Mouse (Mus musculus) adrenal gland, adult 2 months (tissue): ENCODE data around the gene Olfr435. TPM values are rescaled to one million over a fixed set of nuclear protein-coding genes. Genes with fewer than 3 reads are reported as not detected.
"Not testable (repeated sequence)": the region's sequence is repeated elsewhere in the genome, so short reads cannot be mapped to it uniquely, and the experiment has no call there.

ENCODE experiments used
- DNase-seq: peaks from one replicate; pipeline ENCODE4 v3.0.0; 2021
- long read RNA-seq: library from polyadenylated mRNA; stranded (forward); transcript quantifications from one replicate; pipeline ENCODE4 v2.0.0, GENCODE M21; 2021
- polyA plus RNA-seq: library from polyadenylated mRNA; depleted of rRNA; stranded (reverse); fragments of >200 nt; gene quantifications from 2 replicates; pipeline ENCODE4 v1.2.3, GENCODE M21; 2012; rRNA removed
- total RNA-seq, 2 experiments: library from RNA; stranded (reverse); gene quantifications; 2 replicates each; pipeline ENCODE4 v1.2.3; 2021

Olfr435 gene
- not detected for total RNA-seq
- polyA plus RNA-seq = not detected in 2 replicates
- long read RNA-seq = 0 reads

GRCm38 (mm10) chr6:43196781-43197180 is at the start of gene Olfr435:
Olfr435 (plus strand) TSS chr6:43197146.
- DNase-seq = no peak

DNA sequence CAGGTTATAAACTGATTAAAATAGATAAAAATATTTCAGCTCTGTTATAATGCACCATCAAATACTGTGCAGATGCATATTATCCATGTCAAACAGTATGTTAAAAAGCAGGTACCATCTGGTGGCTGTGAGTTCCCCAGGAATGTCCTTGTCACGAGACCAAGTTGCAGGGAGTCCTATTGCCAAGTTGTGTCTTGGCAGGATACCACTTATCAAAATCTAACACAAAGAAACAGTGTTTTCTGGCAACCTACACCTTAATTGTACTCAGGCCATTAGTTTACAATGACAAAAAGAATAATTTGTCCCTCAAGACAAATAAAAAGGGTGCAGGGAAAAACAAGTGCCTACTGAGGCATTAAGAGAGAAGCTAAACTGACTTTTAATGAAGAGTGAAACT is 37.4 kb upstream of the Olfr435 start:
- no peak for DNase-seq

DNA sequence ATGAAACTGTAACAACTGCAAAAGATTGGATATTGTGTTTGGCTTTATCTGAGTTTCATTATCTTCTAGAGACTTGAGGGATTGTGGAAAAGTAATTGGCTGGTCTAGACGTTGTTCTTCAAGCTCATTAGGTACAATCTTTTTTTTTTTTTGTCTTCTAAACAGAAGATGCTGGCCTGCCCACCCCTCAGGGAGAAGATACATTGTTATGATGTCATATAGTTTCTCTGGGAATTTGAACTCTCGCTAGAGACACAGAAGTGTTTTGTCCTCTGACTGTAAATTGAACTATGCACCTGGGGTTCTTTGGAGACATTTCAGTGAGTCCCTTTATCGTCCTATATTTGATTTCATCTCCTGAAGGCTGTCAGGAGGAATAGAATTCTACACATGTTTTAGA is 34.0 kb upstream of the Olfr435 start, which contains the start of gene Olfr437:
Gene Olfr437, plus strand, starts transcription at position 301 of the 400 bp plus-strand sequence.
- no peak for DNase-seq

DNA sequence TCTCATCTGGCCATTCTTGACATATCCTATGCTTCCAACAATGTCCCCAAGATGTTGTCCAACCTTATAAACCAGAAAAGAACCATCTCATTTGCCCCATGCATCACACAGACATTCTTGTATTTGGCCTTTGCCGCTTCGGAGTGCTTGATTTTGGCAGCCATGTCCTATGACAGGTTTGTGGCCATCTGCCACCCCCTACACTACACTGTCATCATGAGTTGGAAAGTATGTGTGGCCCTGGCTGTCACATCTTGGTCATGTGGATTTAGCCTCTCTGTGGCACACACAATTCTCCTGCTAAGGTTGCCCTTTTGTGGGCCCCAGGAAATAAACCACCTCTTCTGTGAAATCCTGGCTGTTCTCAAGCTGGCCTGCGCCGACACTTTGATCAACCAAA is 29.7 kb upstream of the Olfr435 start:
- DNase-seq = no peak

- no peak for DNase-seq
Observed at GRCm38 (mm10) chr6:43171840-43172239, 25.1 kb upstream of the Olfr435 start, which contains the start of gene Olfr13. Olfr13 (plus strand) TSS chr6:43172140.

- DNase-seq = no peak
Observed at GRCm38 (mm10) chr6:43178129-43178528, 18.8 kb upstream of the Olfr435 start.

GRCm38 (mm10) chr6:43178584-43179501 is 18.1 kb upstream of the Olfr435 start:
- DNase-seq = no peak

DNA sequence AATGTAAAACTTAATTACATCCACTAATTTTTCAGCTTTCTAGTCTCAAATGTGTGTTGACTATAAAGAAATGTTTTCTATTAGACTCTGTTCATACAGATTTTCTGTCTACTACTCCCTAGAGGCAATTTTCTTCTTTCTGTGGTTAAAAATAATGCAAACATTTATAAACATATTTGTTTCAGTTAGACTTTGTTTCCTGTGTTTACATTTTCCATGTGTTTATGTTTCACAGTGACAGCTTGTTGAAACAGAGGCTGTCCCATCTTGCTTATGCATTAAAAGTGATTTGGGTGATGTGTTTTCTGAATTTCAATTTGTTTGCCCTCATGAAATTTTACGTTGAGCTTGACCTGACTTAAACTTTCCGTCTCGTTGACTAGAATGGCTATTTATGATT is 6.0 kb upstream of the Olfr435 start:
- DNase-seq = no peak

- DNase-seq = no peak
Observed at GRCm38 (mm10) chr6:43198094-43198493, 1.1 kb downstream of the Olfr435 start.

DNA sequence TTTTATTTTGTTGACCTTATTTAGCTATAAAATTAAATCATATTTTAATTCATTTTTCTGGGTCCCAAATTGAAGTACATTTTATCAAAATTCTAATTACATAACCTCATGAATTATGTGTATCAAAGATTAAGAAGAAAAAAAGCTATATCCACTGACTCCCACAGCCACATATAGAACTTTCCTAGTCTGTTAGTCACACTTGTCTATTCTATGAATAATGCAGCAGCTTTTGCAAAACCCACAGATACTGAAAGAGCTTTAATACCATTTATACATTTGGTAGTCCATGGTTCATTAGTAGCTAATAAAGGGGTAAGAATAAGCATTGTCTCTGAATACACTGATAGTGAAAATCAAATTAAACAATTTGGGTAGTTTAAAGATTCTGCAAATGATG is 5.8 kb downstream of the Olfr435 start:
- DNase-seq = no peak

DNA sequence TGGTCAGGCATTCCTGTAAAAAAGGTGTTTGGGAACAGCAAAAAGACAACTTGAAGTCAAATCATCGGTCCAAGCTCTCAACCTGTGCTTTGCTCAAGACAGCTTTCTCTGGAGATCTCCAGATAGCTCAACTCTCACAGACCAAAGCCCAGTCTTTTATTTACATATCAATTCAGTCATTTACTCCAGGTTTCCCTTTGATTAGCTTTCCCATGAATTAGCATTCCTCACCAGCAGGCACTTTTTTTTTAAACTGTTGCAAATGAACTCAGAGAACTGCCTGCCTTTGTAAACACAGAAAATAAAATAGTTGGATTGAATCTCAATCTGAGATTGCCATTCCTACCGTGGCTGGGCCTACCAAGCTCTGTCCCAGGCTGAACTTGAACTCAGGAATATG is 8.4 kb downstream of the Olfr435 start:
- DNase-seq = no peak

DNA sequence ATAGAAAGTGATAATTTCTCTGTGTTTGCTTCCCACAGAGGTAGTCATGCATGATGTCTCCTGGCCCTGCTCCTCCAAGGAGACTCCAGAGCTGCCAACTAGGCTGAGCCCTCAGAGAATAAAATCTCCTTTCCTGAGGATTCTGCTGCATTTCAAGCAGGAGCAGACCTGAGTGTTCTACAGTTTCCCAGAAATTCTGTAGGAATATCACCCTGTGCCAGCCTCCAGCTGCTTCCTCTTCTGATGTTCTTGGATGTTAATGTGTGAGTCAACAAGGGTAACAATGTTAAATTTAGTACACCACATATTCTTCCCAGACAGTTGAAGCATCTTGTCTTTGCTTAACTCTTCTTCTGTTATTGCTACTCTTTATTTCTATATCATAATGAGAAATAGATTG is 15.9 kb downstream of the Olfr435 start, which contains the start of gene Olfr434:
Gene Olfr434, plus strand, starts transcription at position 149 of the 400 bp plus-strand sequence.
- not testable (repeated sequence) for DNase-seq

DNA sequence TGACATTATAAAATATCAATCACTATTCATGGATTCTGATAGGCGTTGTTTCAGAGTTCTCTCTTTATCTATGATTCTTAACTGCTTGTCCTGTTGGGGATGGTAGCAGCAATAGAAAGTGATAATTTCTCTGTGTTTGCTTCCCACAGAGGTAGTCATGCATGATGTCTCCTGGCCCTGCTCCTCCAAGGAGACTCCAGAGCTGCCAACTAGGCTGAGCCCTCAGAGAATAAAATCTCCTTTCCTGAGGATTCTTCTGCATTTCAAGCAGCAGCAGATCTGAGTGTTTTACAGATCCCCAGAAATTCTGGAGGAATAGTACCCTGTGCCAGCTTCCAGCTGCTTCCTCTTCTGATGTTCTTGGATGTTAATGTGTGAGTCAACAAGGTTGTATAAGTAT is 34.3 kb downstream of the Olfr435 start, which contains the start of gene Olfr47:
Gene Olfr47, plus strand, starts transcription at position 275 of the 400 bp plus-strand sequence.
- not testable (repeated sequence) for DNase-seq

DNA sequence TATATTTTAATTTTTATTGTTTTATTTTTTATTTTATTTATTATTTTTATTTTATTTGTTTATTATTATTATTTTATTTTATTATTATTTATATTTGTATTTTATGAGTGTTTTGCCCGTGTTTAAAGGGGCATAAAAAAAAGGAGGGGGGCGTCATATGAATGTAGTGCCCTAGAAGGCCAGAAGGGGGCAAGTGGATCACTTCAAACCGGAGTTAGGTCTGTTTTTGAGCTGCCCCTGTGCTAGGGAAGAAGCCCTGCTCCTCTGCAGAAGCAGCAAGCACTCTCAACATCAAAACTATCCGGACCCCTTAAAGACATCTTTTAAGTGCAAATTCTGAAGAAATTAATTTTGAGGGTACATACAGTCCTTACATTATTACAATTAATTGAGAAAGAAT is 45.1 kb downstream of the Olfr435 start:
- DNase-seq = no peak

- no peak for DNase-seq
Observed at GRCm38 (mm10) chr6:43247396-43247795, 50.5 kb downstream of the Olfr435 start.

DNA sequence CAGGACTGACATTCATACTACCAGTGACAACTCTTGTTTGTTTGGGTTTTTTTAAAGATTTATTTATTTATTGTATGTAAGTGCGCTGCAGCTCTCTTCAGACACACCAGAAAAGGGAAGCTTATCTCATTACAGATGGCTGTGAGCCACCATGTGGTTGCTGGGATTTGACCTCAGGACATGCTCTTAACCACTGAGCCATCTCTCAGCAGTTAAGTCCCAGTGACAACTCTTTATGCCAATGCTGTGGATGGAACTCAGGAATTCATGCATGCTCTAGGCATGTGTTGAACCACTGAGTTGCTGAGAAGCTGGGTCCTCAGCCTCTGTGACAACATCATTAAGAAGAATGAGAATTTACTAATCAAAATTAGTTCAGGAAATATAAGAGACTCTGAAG is 56.0 kb downstream of the Olfr435 start:
- no peak for DNase-seq

Other genes starting within 250 kb of the Olfr435 start
- gene Olfr444, start 248.1 kb upstream of the Olfr435 start, total RNA-seq = not detected
- not detected in 2 replicates for gene Olfr444, start 248.1 kb upstream of the Olfr435 start, polyA plus RNA-seq
- gene Olfr441, start 90.8 kb upstream of the Olfr435 start, total RNA-seq = not detected
- not detected in 2 replicates for gene Olfr441, start 90.8 kb upstream of the Olfr435 start, polyA plus RNA-seq
- not detected for gene Olfr237-ps1, start 50.6 kb upstream of the Olfr435 start, total RNA-seq
- not detected in 2 replicates for gene Olfr237-ps1, start 50.6 kb upstream of the Olfr435 start, polyA plus RNA-seq
- gene Olfr437, start 33.9 kb upstream of the Olfr435 start, total RNA-seq = not detected
- not detected in 2 replicates for gene Olfr437, start 33.9 kb upstream of the Olfr435 start, polyA plus RNA-seq
- not detected for gene Olfr13, start 25.0 kb upstream of the Olfr435 start, total RNA-seq
- gene Olfr13, start 25.0 kb upstream of the Olfr435 start, polyA plus RNA-seq = not detected in 2 replicates
- gene Olfr434, start 15.9 kb downstream of the Olfr435 start, total RNA-seq = not detected
- gene Olfr434, start 15.9 kb downstream of the Olfr435 start, polyA plus RNA-seq = not detected in 2 replicates
- not detected for gene Olfr47, start 34.4 kb downstream of the Olfr435 start, total RNA-seq
- gene Olfr47, start 34.4 kb downstream of the Olfr435 start, polyA plus RNA-seq = not detected in 2 replicates
- gene Arhgef5, start 68.4 kb downstream of the Olfr435 start, total RNA-seq = 10 to 100 TPM; 17.0 to 18.2 TPM
- 6.7 and 7.8 TPM in 2 replicates for gene Arhgef5, start 68.4 kb downstream of the Olfr435 start, polyA plus RNA-seq
- not detected for gene Nobox, start 112.4 kb downstream of the Olfr435 start, total RNA-seq
- gene Nobox, start 112.4 kb downstream of the Olfr435 start, polyA plus RNA-seq = 0.11 TPM in 1 of 2 replicates, not detected in the other